Mouse (Mus musculus): ENCODE measurements around the gene Ankrd55. TPM values are rescaled to one million over a fixed set of nuclear protein-coding genes. Genes with fewer than 3 reads are reported as not detected.

The Ankrd55 gene
- polyA plus RNA-seq, 1 experiment = 0.18 TPM

GRCm38 (mm10) chr13:112410461-112410860 is 122.2 kb downstream of the Ankrd55 start:
- H3K79me3 ChIP-seq (ENCODE audit: low read depth) = no peaks in the 10 kb centered on the region
- no peaks in the 10 kb centered on the region for H3K36me3 ChIP-seq (ENCODE audit: control insufficient read depth, insufficient read depth)
- no peaks in the 10 kb centered on the region for H3K79me2 ChIP-seq (ENCODE audit: control insufficient read depth, insufficient read depth)
- no peak overlapping the region for H3ac ChIP-seq (ENCODE audit: control insufficient read depth, insufficient read length, low read depth)
- no peak overlapping the region for H3K4me3 ChIP-seq (ENCODE audit: insufficient read depth, poor library complexity, severe bottlenecking)
- H3K27me3 ChIP-seq (ENCODE audit: control insufficient read depth, insufficient read depth, insufficient read length) = no peaks in the 10 kb centered on the region
- TF ChIP-seq MYOG (IDR thresholded peaks at IDR 0.05; ENCODE audit: control insufficient read depth, extremely low read depth, insufficient read length) (no peak), MAX (IDR thresholded peaks at IDR 0.05) (no peak), FOSL1 (IDR thresholded peaks at IDR 0.05; ENCODE audit: insufficient read depth, low read length, poor library complexity, severe bottlenecking) (no peak), CEBPB (IDR thresholded peaks at IDR 0.05; ENCODE audit: low read depth) (no peak), CTCF (IDR thresholded peaks at IDR 0.05; ENCODE audit: control insufficient read depth, insufficient read depth, insufficient read length) (no peak), MYOD1 (IDR thresholded peaks at IDR 0.05; ENCODE audit: control insufficient read depth, insufficient read length, low read depth) (no peak), USF1 (IDR thresholded peaks at IDR 0.05; ENCODE audit: low read depth) (no peak)

- Histone ChIP-seq H3ac (ENCODE audit: control insufficient read depth, insufficient read length, low read depth) (no peak overlapping the region), H3K79me2 (ENCODE audit: control insufficient read depth, insufficient read depth) (no peaks in the 10 kb centered on the region), H3K36me3 (ENCODE audit: control insufficient read depth, insufficient read depth) (no peaks in the 10 kb centered on the region), H3K27me3 (ENCODE audit: control insufficient read depth, insufficient read depth, insufficient read length) (no peaks in the 10 kb centered on the region), H3K4me3 (ENCODE audit: insufficient read depth, poor library complexity, severe bottlenecking) (no peak overlapping the region), H3K79me3 (ENCODE audit: low read depth) (no peaks in the 10 kb centered on the region)
- TF ChIP-seq MAX (IDR thresholded peaks at IDR 0.05) (no peak), MYOD1 (IDR thresholded peaks at IDR 0.05; ENCODE audit: control insufficient read depth, insufficient read length, low read depth) (no peak), CTCF (IDR thresholded peaks at IDR 0.05; ENCODE audit: control insufficient read depth, insufficient read depth, insufficient read length) (no peak)
These were observed 123.1 kb downstream of the Ankrd55 start for GRCm38 (mm10) chr13:112411216-112411822.

GRCm38 (mm10) chr13:112412251-112412650 is 124.0 kb downstream of the Ankrd55 start:
- Histone ChIP-seq H3K79me3 (ENCODE audit: low read depth) (no peaks in the 10 kb centered on the region), H3K79me2 (ENCODE audit: control insufficient read depth, insufficient read depth) (no peaks in the 10 kb centered on the region), H3K4me3 (ENCODE audit: insufficient read depth, poor library complexity, severe bottlenecking) (no peak overlapping the region), H3K27me3 (ENCODE audit: control insufficient read depth, insufficient read depth, insufficient read length) (no peaks in the 10 kb centered on the region), H3ac (ENCODE audit: control insufficient read depth, insufficient read length, low read depth) (no peak overlapping the region), H3K36me3 (ENCODE audit: control insufficient read depth, insufficient read depth) (no peaks in the 10 kb centered on the region)
- TF ChIP-seq MAX (IDR thresholded peaks at IDR 0.05) (no peak), USF1 (IDR thresholded peaks at IDR 0.05; ENCODE audit: low read depth) (no peak), MYOD1 (IDR thresholded peaks at IDR 0.05; ENCODE audit: control insufficient read depth, insufficient read length, low read depth) (no peak), CTCF (IDR thresholded peaks at IDR 0.05; ENCODE audit: control insufficient read depth, insufficient read depth, insufficient read length) (no peak), MYOG (IDR thresholded peaks at IDR 0.05; ENCODE audit: control insufficient read depth, extremely low read depth, insufficient read length) (no peak)

- TF ChIP-seq CEBPB (IDR thresholded peaks at IDR 0.05; ENCODE audit: low read depth) = no peak
- TF ChIP-seq MYOD1 (IDR thresholded peaks at IDR 0.05; ENCODE audit: control insufficient read depth, insufficient read length, low read depth) = no peak
- TF ChIP-seq CTCF (IDR thresholded peaks at IDR 0.05; ENCODE audit: control insufficient read depth, insufficient read depth, insufficient read length) = no peak
- TF ChIP-seq USF1 (IDR thresholded peaks at IDR 0.05; ENCODE audit: low read depth) = no peak
- no peak for TF ChIP-seq MAX (IDR thresholded peaks at IDR 0.05)
- no peak for TF ChIP-seq MYOG (IDR thresholded peaks at IDR 0.05; ENCODE audit: control insufficient read depth, extremely low read depth, insufficient read length)
- TF ChIP-seq FOSL1 (IDR thresholded peaks at IDR 0.05; ENCODE audit: insufficient read depth, low read length, poor library complexity, severe bottlenecking) = no peak
- Histone ChIP-seq H3K27me3 (ENCODE audit: control insufficient read depth, insufficient read depth, insufficient read length) (no peaks in the 10 kb centered on the region), H3ac (ENCODE audit: control insufficient read depth, insufficient read length, low read depth) (no peak overlapping the region), H3K79me2 (ENCODE audit: control insufficient read depth, insufficient read depth) (no peaks in the 10 kb centered on the region), H3K4me3 (ENCODE audit: insufficient read depth, poor library complexity, severe bottlenecking) (no peak overlapping the region), H3K79me3 (ENCODE audit: low read depth) (no peaks in the 10 kb centered on the region), H3K36me3 (ENCODE audit: control insufficient read depth, insufficient read depth) (no peaks in the 10 kb centered on the region)
These were observed 124.6 kb downstream of the Ankrd55 start for GRCm38 (mm10) chr13:112412824-112413223.

- Histone ChIP-seq H3ac (ENCODE audit: control insufficient read depth, insufficient read length, low read depth) (no peak overlapping the region), H3K36me3 (ENCODE audit: control insufficient read depth, insufficient read depth) (no peaks in the 10 kb centered on the region), H3K79me2 (ENCODE audit: control insufficient read depth, insufficient read depth) (no peaks in the 10 kb centered on the region), H3K4me3 (ENCODE audit: insufficient read depth, poor library complexity, severe bottlenecking) (no peak overlapping the region), H3K27me3 (ENCODE audit: control insufficient read depth, insufficient read depth, insufficient read length) (no peaks in the 10 kb centered on the region), H3K79me3 (ENCODE audit: low read depth) (no peaks in the 10 kb centered on the region)
- TF ChIP-seq CEBPB (IDR thresholded peaks at IDR 0.05; ENCODE audit: low read depth) = no peak
These were observed 125.4 kb downstream of the Ankrd55 start for GRCm38 (mm10) chr13:112413611-112414010.

GRCm38 (mm10) chr13:112415896-112416295 is 127.6 kb downstream of the Ankrd55 start:
- no peaks in the 10 kb centered on the region for H3K79me2 ChIP-seq (ENCODE audit: control insufficient read depth, insufficient read depth)
- no peak overlapping the region for H3K4me3 ChIP-seq (ENCODE audit: insufficient read depth, poor library complexity, severe bottlenecking)
- no peaks in the 10 kb centered on the region for H3K79me3 ChIP-seq (ENCODE audit: low read depth)
- no peaks in the 10 kb centered on the region for H3K36me3 ChIP-seq (ENCODE audit: control insufficient read depth, insufficient read depth)
- no peaks in the 10 kb centered on the region for H3K27me3 ChIP-seq (ENCODE audit: control insufficient read depth, insufficient read depth, insufficient read length)
- no peak overlapping the region for H3ac ChIP-seq (ENCODE audit: control insufficient read depth, insufficient read length, low read depth)
- TF ChIP-seq MAX (IDR thresholded peaks at IDR 0.05) = no peak
- TF ChIP-seq MYOG (IDR thresholded peaks at IDR 0.05; ENCODE audit: control insufficient read depth, extremely low read depth, insufficient read length) = no peak
- TF ChIP-seq USF1 (IDR thresholded peaks at IDR 0.05; ENCODE audit: low read depth) = no peak
- TF ChIP-seq MYOD1 (IDR thresholded peaks at IDR 0.05; ENCODE audit: control insufficient read depth, insufficient read length, low read depth) = no peak
- no peak for TF ChIP-seq FOSL1 (IDR thresholded peaks at IDR 0.05; ENCODE audit: insufficient read depth, low read length, poor library complexity, severe bottlenecking)
- no peak for TF ChIP-seq CEBPB (IDR thresholded peaks at IDR 0.05; ENCODE audit: low read depth)
- TF ChIP-seq CTCF (IDR thresholded peaks at IDR 0.05; ENCODE audit: control insufficient read depth, insufficient read depth, insufficient read length) = no peak
